Mouse (Mus musculus) heart, embryonic 12.5 days (tissue): Measurements from ENCODE around the gene Kcnh6. TPM values are rescaled to one million over a fixed set of nuclear protein-coding genes. Genes with fewer than 3 reads are reported as not detected.

ENCODE experiments used
- ATAC-seq: fragments of 200-750 bp; cut with Nextera tagmentation; 2 replicates; pipeline ENCODE4 v1.8.0; 2017; ENCODE audit warnings: moderate TSS enrichment, moderate library complexity; ENCODE audit not compliant: insufficient number of reproducible peaks, low FRiP score
- H3K27ac ChIP-seq: fragments of 300-500 bp; sonication (generic); 2 replicates; pipeline ENCODE4 v1.5.1; 2016; ENCODE audit warnings: mild to moderate bottlenecking, moderate library complexity; ENCODE audit not compliant: poor library complexity, severe bottlenecking
- H3K27me3 ChIP-seq: fragments of 300-500 bp; sonication (generic); replicated peaks from 2 replicates; pipeline ENCODE4 v1.6.1; 2016; ENCODE audit warnings: mild to moderate bottlenecking, moderate library complexity
- H3K36me3 ChIP-seq: fragments of 300-500 bp; sonication (generic); 2 replicates; pipeline ENCODE4 v1.6.1; 2016; ENCODE audit warnings: mild to moderate bottlenecking, moderate library complexity
- H3K4me1 ChIP-seq: fragments of 300-500 bp; sonication (generic); replicated peaks from 2 replicates; pipeline ENCODE4 v1.6.1; 2016; ENCODE audit warnings: mild to moderate bottlenecking
- H3K4me2 ChIP-seq: fragments of 300-500 bp; sonication (generic); 2 replicates; pipeline ENCODE4 v1.6.1; 2016; ENCODE audit warnings: mild to moderate bottlenecking, moderate library complexity
- H3K4me3 ChIP-seq: fragments of 300-500 bp; sonication (generic); 2 replicates; pipeline ENCODE4 v1.5.1; 2016; ENCODE audit warnings: mild to moderate bottlenecking
- H3K9ac ChIP-seq: fragments of 300-500 bp; sonication (generic); 2 replicates; pipeline ENCODE4 v1.6.1; 2016; ENCODE audit warnings: mild to moderate bottlenecking, moderate library complexity
- H3K9me3 ChIP-seq: fragments of 300-500 bp; sonication (generic); replicated peaks from 2 replicates; pipeline ENCODE4 v1.6.1; 2016; ENCODE audit warnings: mild to moderate bottlenecking, moderate library complexity
- WGBS: fragments of 180-500 bp; shearing (Covaris S2); methylation state at CpG from one replicate; pipeline ENCODE4 v1.1.7; 2016; 5-methylcytosine and 5-hydroxymethylcytosine counted together
- polyA plus RNA-seq: library from polyadenylated mRNA; unstranded; fragments of >200 nt; fragmentation: Nextera tagmentation; extraction: Ambion mirVana; gene quantifications from 2 replicates; pipeline ENCODE4 v1.2.1, GENCODE M21; 2016

Kcnh6 gene
- polyA plus RNA-seq, 1 experiment from 2014 or later = not detected

- ATAC-seq = no peak
- no peak overlapping the region for H3K4me3 ChIP-seq
- WGBS = 76% methylated on average over 2 of the region's 2 CpGs
- no peaks in the 10 kb centered on the region for H3K4me1 ChIP-seq
- no peaks in the 10 kb centered on the region for H3K36me3 ChIP-seq
- no peak overlapping the region for H3K9ac ChIP-seq
- peaks cover 57% of the 10 kb centered on the region for H3K27me3 ChIP-seq
- no peak overlapping the region for H3K27ac ChIP-seq
- no peak overlapping the region for H3K4me2 ChIP-seq
- no peaks in the 10 kb centered on the region for H3K9me3 ChIP-seq
These were observed 29.7 kb upstream of the Kcnh6 start for GRCm38 (mm10) chr11:105978232-105978631.

GRCm38 (mm10) chr11:105978634-105979033, 29.3 kb upstream of the Kcnh6 start:
- ATAC-seq = no peak
- Histone ChIP-seq H3K4me2 (no peak overlapping the region), H3K36me3 (no peaks in the 10 kb centered on the region), H3K9ac (no peak overlapping the region), H3K27ac (no peak overlapping the region), H3K9me3 (no peaks in the 10 kb centered on the region), H3K4me1 (no peaks in the 10 kb centered on the region), H3K4me3 (no peak overlapping the region), H3K27me3 (peaks cover 53% of the 10 kb centered on the region)
- WGBS = 63% methylated on average over 5 of the region's 5 CpGs

- peaks cover 16% of the 10 kb centered on the region for H3K27me3 ChIP-seq
- ATAC-seq = no peak
- no peak overlapping the region for H3K4me2 ChIP-seq
- no peaks in the 10 kb centered on the region for H3K9me3 ChIP-seq
- H3K9ac ChIP-seq = no peak overlapping the region
- no peak overlapping the region for H3K4me3 ChIP-seq
- 68% methylated on average over 4 of the region's 4 CpGs for WGBS
- peaks cover 4% of the 10 kb centered on the region for H3K4me1 ChIP-seq
- no peaks in the 10 kb centered on the region for H3K36me3 ChIP-seq
- H3K27ac ChIP-seq = no peak overlapping the region
These were observed 23.5 kb upstream of the Kcnh6 start for GRCm38 (mm10) chr11:105984452-105984851.

GRCm38 (mm10) chr11:105987446-105987845, 20.5 kb upstream of the Kcnh6 start:
- no peaks in the 10 kb centered on the region for H3K9me3 ChIP-seq
- H3K27me3 ChIP-seq = peaks cover 6% of the 10 kb centered on the region
- WGBS = 46% methylated on average over 6 of the region's 6 CpGs
- H3K4me2 ChIP-seq = no peak overlapping the region
- H3K9ac ChIP-seq = no peak overlapping the region
- no peak overlapping the region for H3K4me3 ChIP-seq
- peaks cover 4% of the 10 kb centered on the region for H3K4me1 ChIP-seq
- no peak for ATAC-seq
- H3K36me3 ChIP-seq = no peaks in the 10 kb centered on the region
- H3K27ac ChIP-seq = no peak overlapping the region

- 81% methylated on average over 6 of the region's 6 CpGs for WGBS
- Histone ChIP-seq H3K27ac (no peak overlapping the region), H3K36me3 (no peaks in the 10 kb centered on the region), H3K4me2 (no peak overlapping the region), H3K4me3 (no peak overlapping the region), H3K4me1 (peaks cover 4% of the 10 kb centered on the region), H3K9me3 (no peaks in the 10 kb centered on the region), H3K27me3 (peaks cover 4% of the 10 kb centered on the region), H3K9ac (no peak overlapping the region)
- no peak for ATAC-seq
These were observed 18.5 kb upstream of the Kcnh6 start for GRCm38 (mm10) chr11:105989446-105989845.

- Histone ChIP-seq H3K27ac (no peak overlapping the region), H3K4me2 (no peak overlapping the region), H3K27me3 (peaks cover 4% of the 10 kb centered on the region), H3K9ac (no peak overlapping the region), H3K36me3 (no peaks in the 10 kb centered on the region), H3K9me3 (no peaks in the 10 kb centered on the region), H3K4me1 (peaks cover 4% of the 10 kb centered on the region), H3K4me3 (no peak overlapping the region)
- no peak for ATAC-seq
- 71% methylated on average over 2 of the region's 2 CpGs for WGBS
These were observed 17.7 kb upstream of the Kcnh6 start for GRCm38 (mm10) chr11:105990231-105990630.

GRCm38 (mm10) chr11:105994375-105994774, 13.5 kb upstream of the Kcnh6 start, which contains the start of gene Ace3:
TSS of gene Ace3 (plus strand) at chr11:105994675.
- no peak within 1 kb of the TSS for H3K4me2 ChIP-seq
- no peak for ATAC-seq
- H3K4me1 ChIP-seq = no peaks in the 10 kb centered on the region
- H3K27me3 ChIP-seq = peaks cover 3% of the 10 kb centered on the region
- H3K36me3 ChIP-seq = no peaks in the 10 kb centered on the region
- no peak within 1 kb of the TSS for H3K9ac ChIP-seq
- no peak within 1 kb of the TSS for H3K4me3 ChIP-seq
- 92% methylated on average over 3 of the region's 3 CpGs for WGBS
- H3K27ac ChIP-seq = no peak within 1 kb of the TSS
- H3K9me3 ChIP-seq = no peaks in the 10 kb centered on the region

GRCm38 (mm10) chr11:106000062-106000461, 7.9 kb upstream of the Kcnh6 start:
- 91% methylated on average over 6 of the region's 6 CpGs for WGBS

GRCm38 (mm10) chr11:106001718-106002117, 6.2 kb upstream of the Kcnh6 start:
- Histone ChIP-seq H3K9me3 (no peaks in the 10 kb centered on the region), H3K27me3 (peaks cover 4% of the 10 kb centered on the region; the same call in 1 of the 2 replicates), H3K4me1 (no peaks in the 10 kb centered on the region), H3K9ac (no peak overlapping the region), H3K4me2 (no peak overlapping the region), H3K36me3 (no peaks in the 10 kb centered on the region), H3K4me3 (no peak overlapping the region), H3K27ac (no peak overlapping the region)
- ATAC-seq = no peak
- 32% methylated on average over 4 of the region's 4 CpGs for WGBS

More at GRCm38 (mm10) chr11:106000062-106000461, 7.9 kb upstream of the Kcnh6 start:
- no peak for ATAC-seq
- Histone ChIP-seq H3K9me3 (no peaks in the 10 kb centered on the region), H3K27me3 (no peaks in the 10 kb centered on the region; the same call in 1 of the 2 replicates), H3K4me1 (no peaks in the 10 kb centered on the region), H3K4me3 (no peak overlapping the region), H3K9ac (no peak overlapping the region), H3K4me2 (no peak overlapping the region), H3K27ac (no peak overlapping the region), H3K36me3 (no peaks in the 10 kb centered on the region)

GRCm38 (mm10) chr11:106004576-106004975, 3.3 kb upstream of the Kcnh6 start:
- H3K4me2 ChIP-seq = no peak overlapping the region
- H3K4me3 ChIP-seq = no peak overlapping the region
- no peak overlapping the region for H3K9ac ChIP-seq
- no peak overlapping the region for H3K27ac ChIP-seq
- ATAC-seq = no peak
- 0 out of 2 replicates have a peak, but pooled peaks cover 3% of the 10 kb centered on the region for H3K4me1 ChIP-seq
- H3K9me3 ChIP-seq = no peaks in the 10 kb centered on the region
- 71% methylated on average over 1 of the region's 1 CpGs for WGBS
- peaks cover 24% of the 10 kb centered on the region for H3K27me3 ChIP-seq
- no peaks in the 10 kb centered on the region for H3K36me3 ChIP-seq

GRCm38 (mm10) chr11:106005970-106006369, 2.0 kb upstream of the Kcnh6 start:
- no peaks in the 10 kb centered on the region for H3K9me3 ChIP-seq
- no peaks in the 10 kb centered on the region for H3K36me3 ChIP-seq
- H3K4me2 ChIP-seq = no peak overlapping the region
- H3K4me1 ChIP-seq = 0 out of 2 replicates have a peak, but pooled peaks cover 3% of the 10 kb centered on the region
- no peak overlapping the region for H3K4me3 ChIP-seq
- H3K9ac ChIP-seq = no peak overlapping the region
- peaks cover 38% of the 10 kb centered on the region for H3K27me3 ChIP-seq
- 48% methylated on average over 5 of the region's 5 CpGs for WGBS
- no peak for ATAC-seq
- no peak overlapping the region for H3K27ac ChIP-seq

GRCm38 (mm10) chr11:106012711-106013110, 4.8 kb downstream of the Kcnh6 start:
- H3K9ac ChIP-seq = no peak overlapping the region
- H3K9me3 ChIP-seq = no peaks in the 10 kb centered on the region
- 49% methylated on average over 7 of the region's 7 CpGs for WGBS
- H3K27me3 ChIP-seq = peaks cover 56% of the 10 kb centered on the region
- no peak overlapping the region for H3K4me3 ChIP-seq
- no peak for ATAC-seq
- no peak overlapping the region for H3K4me2 ChIP-seq
- no peak overlapping the region for H3K27ac ChIP-seq
- no peaks in the 10 kb centered on the region for H3K36me3 ChIP-seq
- H3K4me1 ChIP-seq = peaks cover 11% of the 10 kb centered on the region
